Mouse (Mus musculus) ES-E14 (cell line): Measurements from ENCODE around the gene Ncaph2. TPM values are rescaled to one million over a fixed set of nuclear protein-coding genes. Genes with fewer than 3 reads are reported as not detected.

ENCODE experiments used
- DNase-seq: peaks from one replicate; pipeline ENCODE4 v3.0.0-alpha.2; 2013; ENCODE audit warnings: low read depth, low spot score
- H3K27ac ChIP-seq: 2 replicates; pipeline ENCODE4 v1.5.1; 2012; ENCODE audit warnings: low read depth, mild to moderate bottlenecking, low read length, moderate library complexity, mixed read lengths; ENCODE audit not compliant: poor library complexity, insufficient read depth, severe bottlenecking
- H3K36me3 ChIP-seq: 2 replicates; pipeline ENCODE4 v1.6.1; 2012; ENCODE audit warnings: mild to moderate bottlenecking, low read length, moderate library complexity, mixed read lengths; ENCODE audit not compliant: control insufficient read depth, poor library complexity, insufficient read depth, severe bottlenecking
- H3K4me1 ChIP-seq, 2 experiments: fragments of 150-350 bp in 1 of 2; sonication (generic) in 1 of 2; 2 replicates each; pipeline ENCODE4 v1.6.1; 2012; ENCODE audit warnings: low read length in 2 of 2, mild to moderate bottlenecking in 1 of 2, mixed read lengths in 1 of 2; ENCODE audit not compliant: control insufficient read depth in 2 of 2, insufficient read depth in 2 of 2, poor library complexity in 1 of 2
- H3K4me3 ChIP-seq, 2 experiments: fragments of 150-350 bp in 1 of 2; sonication (generic) in 1 of 2; 2 replicates each; pipeline ENCODE4 v1.5.1; 2012; ENCODE audit warnings: low read length in 2 of 2, low read depth in 1 of 2, mild to moderate bottlenecking in 1 of 2, mixed read lengths in 1 of 2; ENCODE audit not compliant: insufficient read depth in 1 of 2, poor library complexity in 1 of 2, severe bottlenecking in 1 of 2
- H3K9ac ChIP-seq: 2 replicates; pipeline ENCODE4 v1.6.1; 2012; ENCODE audit warnings: low read depth, mild to moderate bottlenecking, low read length, mixed read lengths; ENCODE audit not compliant: poor library complexity, insufficient read depth, severe bottlenecking
- H3K9me3 ChIP-seq: fragments of 150-350 bp; sonication (generic); 2 replicates; pipeline ENCODE4 v1.6.1; 2012; ENCODE audit warnings: low read depth, mild to moderate bottlenecking, low read length; ENCODE audit not compliant: control insufficient read depth, insufficient read depth
- CHD2 ChIP-seq: IDR thresholded peaks from 2 replicates; pipeline ENCODE4 v1.6.1; 2014; ENCODE audit warnings: mild to moderate bottlenecking, low read depth, low read length, inconsistent platforms
- HCFC1 ChIP-seq: IDR thresholded peaks from 2 replicates; pipeline ENCODE4 v1.6.1; 2012; ENCODE audit warnings: low read length, inconsistent platforms, borderline replicate concordance; ENCODE audit not compliant: insufficient read depth
- MAFK ChIP-seq: IDR thresholded peaks from 2 replicates; pipeline ENCODE4 v1.6.1; 2014; ENCODE audit warnings: mild to moderate bottlenecking, low read depth, low read length, inconsistent platforms; ENCODE audit not compliant: insufficient read depth
- ZC3H11A ChIP-seq: IDR thresholded peaks from 2 replicates; pipeline ENCODE4 v1.6.1; 2012; ENCODE audit warnings: low read depth, mild to moderate bottlenecking, inconsistent platforms, low read length, borderline replicate concordance
- ZNF384 ChIP-seq: IDR thresholded peaks from 2 replicates; pipeline ENCODE4 v1.6.1; 2012; ENCODE audit warnings: low read depth, low read length, inconsistent platforms
- in situ Hi-C, 2 experiments: fragments of 600-800 bp; cut with MboI; formaldehyde crosslinking; loops; one replicate each; pipeline ENCODE4 v1.15.1; 2025; ENCODE audit warnings: low sequenced_read_pairs in 2 of 2, inconsistent platforms in 1 of 2; ENCODE audit not compliant: unreplicated experiment in 2 of 2
- total RNA-seq: library from RNA; depleted of rRNA; stranded (reverse); fragments of 300-350 nt; gene quantifications from 2 replicates; pipeline ENCODE4 v1.2.3, GENCODE M21; 2012

Ncaph2 gene
- total RNA-seq, 1 experiment, result 205 TPM

DNA sequence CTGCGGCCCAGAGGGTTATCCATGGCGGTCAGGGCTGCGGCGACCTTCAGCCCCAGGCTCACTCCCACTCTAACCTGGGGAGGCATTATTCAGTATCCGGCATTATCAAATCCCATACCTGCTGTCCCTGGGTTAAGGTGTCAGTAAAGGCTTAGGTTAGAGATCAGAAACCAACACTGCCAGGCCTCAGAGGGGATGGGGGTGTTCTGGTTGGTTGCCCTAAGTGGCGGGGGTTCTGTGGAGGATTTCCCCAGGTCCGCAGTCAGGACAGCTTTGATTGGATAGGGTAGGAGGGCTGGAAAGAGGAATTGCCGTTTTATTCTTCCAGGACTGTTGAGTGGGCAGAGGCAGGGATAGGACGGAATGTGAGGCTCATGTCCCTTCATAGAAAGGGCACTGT lies 18.8 kb downstream of the Ncaph2 start:
- DNase-seq, result no peak
- H3K9ac ChIP-seq, result peak overlapping the region; percentile 86
- in situ Hi-C loops, result no loop called here
- H3K4me3 ChIP-seq, result peak overlapping the region; percentile 71 to 77
- peaks cover 35% of the 10 kb centered on the region for H3K36me3 ChIP-seq
- H3K27ac ChIP-seq, result no peak overlapping the region
- TF ChIP-seq HCFC1, result no peak
- TF ChIP-seq ZNF384, result no peak
- TF ChIP-seq ZC3H11A, result no peak
- no peak for TF ChIP-seq MAFK
- no peak for TF ChIP-seq CHD2
- peaks cover 2 to 26% of the 10 kb centered on the region in 2 experiments; a peak in 3 of 4 replicates for H3K4me1 ChIP-seq
- no peaks in the 10 kb centered on the region for H3K9me3 ChIP-seq

DNA sequence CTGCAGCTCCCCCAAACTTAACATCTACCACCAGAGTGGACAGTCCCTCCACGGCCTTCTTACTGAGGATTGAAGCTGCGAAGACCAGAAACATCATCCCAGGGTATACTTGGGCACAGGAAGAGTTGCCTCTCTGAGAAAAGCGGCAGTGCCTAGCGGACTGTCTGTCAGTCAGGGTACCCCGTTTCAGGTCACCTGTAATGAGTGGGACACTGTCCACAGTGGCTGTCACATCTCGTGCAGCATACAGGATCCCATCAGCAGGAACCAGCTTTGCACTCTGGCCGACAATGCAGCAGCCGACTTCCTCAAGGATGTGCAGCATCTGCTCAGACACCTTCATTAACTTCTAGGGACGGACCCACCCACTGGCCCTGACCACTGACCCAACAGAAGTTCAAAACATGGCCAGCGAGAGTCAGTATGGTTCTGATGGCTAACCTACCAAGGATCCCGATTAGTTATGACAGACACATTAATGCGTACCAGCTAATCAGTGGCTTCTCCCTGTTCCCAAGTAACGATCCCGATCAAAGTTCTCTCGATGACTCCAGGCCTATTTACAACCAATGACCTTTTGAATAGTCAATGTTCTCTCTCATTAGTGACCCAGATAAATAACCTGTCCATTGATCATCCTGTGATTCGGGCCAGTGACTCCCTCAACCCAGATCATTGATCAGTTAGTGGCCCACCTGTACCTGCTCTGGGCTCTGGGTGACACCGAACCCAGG lies 19.4 kb downstream of the Ncaph2 start:
- no peak overlapping the region for H3K4me3 ChIP-seq
- H3K4me1 ChIP-seq, result peaks cover 4 to 28% of the 10 kb centered on the region in 2 experiments; a peak in 3 of 4 replicates
- TF ChIP-seq HCFC1, result no peak
- TF ChIP-seq CHD2, result no peak
- no peak for TF ChIP-seq MAFK
- no peak for TF ChIP-seq ZNF384
- no peak for TF ChIP-seq ZC3H11A

DNA sequence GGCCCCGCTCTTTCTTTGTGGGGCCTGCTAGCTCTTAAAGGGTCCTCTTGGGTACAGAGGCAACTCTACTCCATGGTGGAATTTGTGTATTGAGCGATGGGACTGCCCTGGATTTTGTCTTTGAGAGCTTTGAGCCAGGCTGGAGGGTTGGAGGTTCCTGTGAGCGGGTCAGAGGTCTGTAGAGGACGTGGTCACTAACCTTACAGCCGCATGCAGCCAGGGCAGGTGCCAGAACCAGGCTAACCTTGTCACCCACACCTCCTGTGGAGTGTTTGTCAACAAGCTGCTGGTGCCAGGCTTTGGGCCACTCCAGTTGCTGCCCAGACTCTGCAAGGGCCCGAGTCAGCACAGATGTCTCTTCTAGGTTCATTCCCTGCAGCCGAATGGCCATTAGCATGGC lies 20.5 kb downstream of the Ncaph2 start:
- DNase-seq, result no peak
- Histone ChIP-seq H3K27ac (no peak overlapping the region), H3K4me3 (no peak overlapping the region), H3K4me1 (peaks cover 4 to 28% of the 10 kb centered on the region in 2 experiments; a peak in 3 of 4 replicates), H3K9ac (no peak overlapping the region), H3K36me3 (peaks cover 18% of the 10 kb centered on the region), H3K9me3 (no peaks in the 10 kb centered on the region)
- in situ Hi-C loops, result no loop called here
- TF ChIP-seq HCFC1, result no peak
- no peak for TF ChIP-seq ZNF384
- TF ChIP-seq ZC3H11A, result no peak
- no peak for TF ChIP-seq CHD2
- no peak for TF ChIP-seq MAFK

More for the DNA sequence above, 19.4 kb downstream of the Ncaph2 start:
- H3K9ac ChIP-seq, result no peak overlapping the region
- no peaks in the 10 kb centered on the region for H3K9me3 ChIP-seq
- H3K27ac ChIP-seq, result no peak overlapping the region
- peaks cover 29% of the 10 kb centered on the region for H3K36me3 ChIP-seq
- in situ Hi-C loops, result no loop called here
- no peak for DNase-seq

DNA sequence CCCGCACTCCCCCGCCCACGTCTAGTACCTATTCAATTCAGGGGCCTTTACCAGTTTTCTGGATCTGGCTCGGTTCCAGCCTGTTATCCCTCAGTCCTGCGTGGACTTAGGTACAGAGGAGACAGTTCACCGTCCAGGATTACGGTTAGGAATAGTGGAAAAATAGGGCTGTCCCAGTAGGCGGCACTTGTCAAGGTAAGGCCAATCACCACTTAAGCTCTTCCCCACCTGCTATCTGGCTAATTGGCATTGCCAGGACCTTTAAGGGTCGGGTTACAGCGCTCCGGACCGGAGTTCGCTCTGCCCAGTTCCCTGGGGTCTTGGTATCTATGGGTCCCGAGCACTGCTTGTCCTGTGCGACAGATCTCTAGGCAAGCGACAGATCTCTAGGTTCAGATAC lies 21.4 kb downstream of the Ncaph2 start, which contains the start of gene Tymp:
Gene Tymp (minus strand): TSS at position 83 of the 400 bp plus-strand sequence.
- in situ Hi-C loops, result no loop called here
- Histone ChIP-seq H3K9me3 (no peaks in the 10 kb centered on the region), H3K9ac (no peak within 1 kb of the TSS), H3K27ac (no peak within 1 kb of the TSS), H3K4me1 (peaks cover 4 to 24% of the 10 kb centered on the region in 2 experiments; a peak in 3 of 4 replicates), H3K4me3 (peak within 1 kb of the TSS in 1 of 2 experiments; percentile 9; a peak in 1 of 4 replicates), H3K36me3 (peaks cover 9% of the 10 kb centered on the region)
- no peak for DNase-seq
- TF ChIP-seq CHD2, result no peak
- TF ChIP-seq HCFC1, result no peak
- TF ChIP-seq ZNF384, result no peak
- TF ChIP-seq ZC3H11A, result no peak
- no peak for TF ChIP-seq MAFK
